Mouse (Mus musculus) cerebellum, postnatal 25 days (tissue): ENCODE results near the gene 1700034I23Rik.
"Not testable (repeated sequence)": the region's sequence is repeated elsewhere in the genome, so short reads cannot be mapped to it uniquely, and the experiment has no call there.

ENCODE experiments used
- DNase-seq, 2 experiments: peaks; one replicate each; pipeline ENCODE4 v3.0.0; 2021; ENCODE audit warnings: mixed read lengths in 2 of 2

1700034I23Rik gene

DNA sequence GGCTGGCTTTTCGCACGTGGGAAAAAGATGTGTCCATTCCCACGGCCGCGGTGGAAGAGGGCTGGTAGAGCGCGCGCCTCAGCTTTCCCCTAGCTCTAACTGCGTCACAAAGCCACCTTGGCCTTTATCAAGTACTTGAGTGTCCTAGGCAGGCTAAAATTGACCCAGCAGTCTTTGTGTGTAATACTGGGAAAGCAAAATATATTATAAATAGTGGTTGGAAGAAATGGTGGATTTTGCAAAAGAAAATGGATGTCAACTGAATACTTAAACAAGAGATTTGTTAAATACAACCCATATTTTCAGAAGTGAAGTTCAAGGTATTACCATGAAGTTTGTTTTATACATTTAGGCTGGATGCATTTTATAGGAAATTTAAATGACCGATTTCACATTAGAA is at the start of gene 1700034I23Rik:
Gene 1700034I23Rik (minus strand): TSS at position 101 of the 400 bp plus-strand sequence.
- DNase-seq = not testable (repeated sequence)

DNA sequence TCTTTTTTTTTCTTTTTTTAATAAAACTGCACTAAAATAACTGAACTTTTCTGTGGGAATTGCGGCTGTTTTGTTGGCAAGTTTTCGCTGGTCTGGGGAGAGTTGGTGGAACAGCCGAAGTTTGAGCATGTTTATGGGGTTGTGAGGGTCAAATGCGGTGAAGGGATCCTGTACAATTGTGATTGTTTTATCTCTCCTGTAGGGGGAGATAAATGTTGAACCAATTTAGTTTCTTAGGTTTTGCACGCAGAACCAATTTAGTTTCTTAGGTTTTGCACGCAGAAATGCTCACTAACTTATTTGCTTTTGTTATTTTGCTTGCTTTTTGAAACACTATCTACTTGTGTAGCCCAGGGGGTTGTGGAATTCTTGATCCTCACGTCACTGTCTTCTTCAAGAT is 49.0 kb upstream of the 1700034I23Rik start:
- DNase-seq = peak in 1 of 2 experiments; percentile 8

DNA sequence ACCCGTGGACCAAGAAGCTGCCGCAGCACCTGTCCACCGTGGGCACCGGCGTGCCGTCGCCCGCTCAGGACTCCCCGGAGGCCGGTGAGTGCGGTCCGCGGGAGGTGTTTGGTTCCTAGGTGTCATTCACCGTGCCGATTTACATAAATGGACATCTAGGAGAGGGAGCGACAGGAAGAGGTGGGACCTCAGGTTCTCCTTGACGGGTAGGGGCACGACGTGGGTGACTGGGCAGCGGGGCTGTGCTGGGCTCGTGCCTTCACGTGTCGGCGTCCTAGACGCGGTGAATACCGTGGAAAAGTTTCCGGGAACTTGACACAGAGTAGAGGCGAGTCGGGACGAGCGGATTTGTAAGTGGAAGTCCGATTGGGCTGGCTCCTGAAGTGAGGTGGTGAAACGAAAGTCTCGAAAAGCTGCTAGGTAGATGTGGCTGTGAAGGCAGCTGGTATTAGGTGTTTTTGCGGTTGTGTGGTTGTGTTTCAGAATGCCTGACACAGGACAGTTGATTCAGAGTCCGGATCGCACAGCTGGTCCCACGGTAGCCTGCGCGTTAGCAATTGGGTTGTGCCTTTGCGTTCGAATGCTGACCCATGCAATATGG is 48.4 kb upstream of the 1700034I23Rik start:
- DNase-seq = peak; percentile 66 to 69

DNA sequence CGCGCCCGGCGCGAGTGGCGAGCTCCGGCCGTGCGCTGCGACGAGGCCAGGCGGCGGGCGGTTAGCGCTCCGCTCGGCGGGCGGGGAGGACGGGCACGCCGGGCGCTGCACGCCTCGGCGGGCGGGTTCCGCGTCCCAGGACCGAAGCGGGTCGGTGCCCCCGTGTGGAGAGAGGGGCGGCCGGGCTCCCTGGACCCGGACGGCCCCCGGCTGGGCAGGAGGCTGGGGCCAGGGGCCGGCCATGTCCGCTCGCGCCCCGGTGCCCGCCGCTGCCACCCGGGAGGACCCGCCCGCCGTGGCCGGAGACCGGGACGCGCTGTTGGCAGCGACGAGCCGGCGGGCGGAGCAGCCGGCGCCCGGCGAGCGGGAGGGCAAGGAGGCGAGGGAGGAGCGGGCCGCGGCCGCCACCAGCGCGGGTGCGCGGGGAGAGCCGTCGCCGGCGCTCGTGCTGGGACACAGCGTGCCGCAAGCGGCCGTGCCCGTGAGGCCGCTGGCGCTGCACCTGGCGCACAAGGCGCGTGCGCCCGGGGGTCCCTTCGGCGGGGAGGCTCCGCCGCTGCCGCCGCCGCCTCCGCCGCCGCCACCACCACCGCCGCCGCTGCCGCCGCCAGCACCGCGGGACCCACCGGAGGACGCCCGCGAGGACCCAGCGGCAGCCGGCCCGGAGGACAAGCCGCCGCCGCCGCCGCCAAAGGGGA is 47.7 kb upstream of the 1700034I23Rik start:
- DNase-seq = peak in 1 of 2 experiments; percentile 79

DNA sequence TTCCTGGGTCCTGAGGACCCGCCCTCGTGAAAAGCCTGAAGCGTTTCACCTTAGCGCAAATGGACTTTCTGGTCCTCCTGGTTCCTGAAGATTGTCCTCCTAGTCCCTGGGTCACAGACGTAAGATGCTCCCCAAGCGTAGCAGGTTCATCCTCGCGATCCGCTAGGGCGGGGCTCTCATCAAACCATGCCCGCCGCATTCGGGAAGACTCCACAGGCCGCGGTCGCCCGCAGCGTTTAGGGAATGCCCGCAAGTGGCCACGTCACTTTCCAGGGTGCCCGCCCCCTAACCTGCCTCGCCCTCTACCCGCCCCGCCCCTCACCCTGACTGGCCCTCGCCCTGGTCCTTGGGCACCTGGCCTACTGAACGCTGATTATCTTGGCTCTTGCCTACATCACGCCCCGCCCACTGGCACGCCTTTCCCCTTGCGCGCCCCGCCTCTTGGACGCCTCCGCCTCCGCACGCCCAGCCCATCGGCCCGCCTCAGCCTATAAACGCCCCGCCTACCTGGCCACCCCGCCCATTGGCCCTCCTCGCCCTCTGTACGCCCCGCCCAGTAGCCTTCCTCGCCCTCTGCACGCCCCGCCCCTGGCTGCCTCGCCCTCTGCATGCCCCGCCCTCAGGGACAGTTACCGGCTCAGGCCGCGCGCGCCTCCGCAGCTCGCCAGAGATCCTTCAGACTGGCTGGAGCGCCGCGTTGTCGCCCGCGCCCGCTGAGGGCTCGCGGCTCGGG is 47.0 kb upstream of the 1700034I23Rik start, which contains the start of gene Larp1b:
Gene Larp1b (plus strand): TSS at position 659 of the 733 bp plus-strand sequence.
- peak; percentile 99 to 100 for DNase-seq

DNA sequence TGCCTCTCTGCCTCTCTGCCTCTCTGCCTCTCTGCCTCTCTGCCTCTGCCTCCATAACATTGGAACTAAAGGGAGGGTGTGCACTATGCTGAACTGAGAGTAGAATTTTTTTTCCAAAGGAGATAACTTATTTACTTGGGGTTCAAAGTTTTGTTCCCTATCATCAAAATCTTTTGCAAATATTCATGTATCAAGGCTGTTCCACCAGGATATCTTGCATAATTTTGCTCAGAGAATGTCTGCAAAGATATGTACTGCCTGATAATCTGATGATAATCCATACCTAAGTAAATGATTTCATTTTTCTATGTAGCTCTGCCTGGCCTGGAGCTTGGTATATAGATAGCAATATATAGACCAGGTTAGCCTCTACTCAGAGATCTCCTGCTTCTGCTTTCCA is 36.7 kb upstream of the 1700034I23Rik start:
- no peak for DNase-seq

DNA sequence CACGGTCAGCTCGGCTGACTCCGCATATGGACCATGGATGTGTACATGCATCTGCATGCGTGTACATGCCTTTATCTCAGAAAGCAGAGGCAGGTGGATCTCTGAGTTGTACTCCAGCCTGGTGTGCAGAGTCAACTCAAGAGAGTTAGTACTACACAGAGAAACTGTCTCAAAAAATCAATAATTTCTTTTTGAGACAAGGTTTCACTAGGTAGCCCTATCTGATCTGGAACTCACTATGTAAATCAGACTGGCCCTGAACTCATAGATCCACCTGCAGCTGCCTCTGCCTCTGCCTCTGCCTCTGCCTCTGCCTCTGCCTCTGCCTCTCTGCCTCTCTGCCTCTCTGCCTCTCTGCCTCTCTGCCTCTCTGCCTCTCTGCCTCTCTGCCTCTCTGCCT is 36.2 kb upstream of the 1700034I23Rik start:
- no peak for DNase-seq

DNA sequence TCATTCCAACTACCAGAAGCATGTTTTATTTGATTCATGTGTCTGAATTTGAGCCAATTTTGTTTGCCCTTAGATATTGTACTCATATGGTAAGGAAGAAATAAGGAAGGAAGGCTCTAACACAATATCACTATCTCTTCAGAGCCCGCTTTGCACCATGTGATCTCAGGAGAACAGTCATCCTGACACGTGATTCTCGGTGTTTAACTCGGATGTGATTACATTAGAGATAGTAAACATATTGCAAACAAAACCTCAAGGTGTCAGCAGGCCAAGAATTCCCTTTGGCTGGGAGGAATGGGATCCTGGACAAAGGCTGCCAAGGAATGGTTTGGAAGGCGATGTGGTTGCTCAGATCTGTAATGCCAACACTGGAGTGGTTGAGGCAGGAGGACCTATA is 35.8 kb upstream of the 1700034I23Rik start:
- no peak for DNase-seq

DNA sequence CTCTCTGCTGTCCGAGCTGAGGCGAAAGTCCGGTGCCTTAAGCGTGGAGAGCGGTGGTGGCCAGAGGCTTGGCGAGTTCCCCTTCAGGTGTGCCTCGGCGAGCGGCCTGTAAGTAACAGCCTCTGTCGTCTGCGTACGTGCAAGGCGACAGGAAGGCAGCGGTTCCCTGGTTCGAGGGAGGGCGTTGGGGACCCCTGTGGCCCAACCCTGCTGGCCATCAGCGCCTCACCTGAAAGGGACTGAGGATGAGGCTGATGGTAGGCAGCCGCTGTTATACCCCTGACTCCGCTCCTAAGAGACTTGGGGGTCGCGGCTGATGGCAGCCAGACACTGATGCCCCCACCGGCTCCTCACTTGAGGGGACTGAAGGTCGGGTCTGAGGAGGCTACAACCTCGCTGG is 8.0 kb downstream of the 1700034I23Rik start:
- DNase-seq = peak; percentile 54 to 61

DNA sequence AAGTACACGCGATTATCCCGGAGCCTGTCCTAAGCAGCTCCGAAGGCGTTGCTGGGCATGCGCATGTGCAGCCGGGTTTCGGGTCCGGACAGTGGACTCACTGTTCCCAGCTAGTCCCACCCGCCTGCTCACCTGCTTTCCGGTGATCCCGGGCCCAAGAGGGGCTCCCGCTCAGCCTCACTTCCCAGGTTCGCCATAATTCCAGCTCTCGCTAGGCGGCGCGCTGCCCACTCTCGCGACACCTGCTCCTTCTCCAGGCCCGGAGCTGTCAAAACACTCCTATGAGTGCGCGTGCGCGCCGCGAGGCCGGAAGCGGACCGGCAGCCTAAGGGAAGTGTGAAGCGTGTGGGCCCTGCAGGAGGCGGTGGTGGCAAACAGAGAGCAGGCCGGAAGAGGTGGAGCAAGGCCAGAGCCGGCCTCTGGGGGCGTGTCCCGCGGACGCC is 8.5 kb downstream of the 1700034I23Rik start:
- peak; percentile 98 to 99 for DNase-seq

DNA sequence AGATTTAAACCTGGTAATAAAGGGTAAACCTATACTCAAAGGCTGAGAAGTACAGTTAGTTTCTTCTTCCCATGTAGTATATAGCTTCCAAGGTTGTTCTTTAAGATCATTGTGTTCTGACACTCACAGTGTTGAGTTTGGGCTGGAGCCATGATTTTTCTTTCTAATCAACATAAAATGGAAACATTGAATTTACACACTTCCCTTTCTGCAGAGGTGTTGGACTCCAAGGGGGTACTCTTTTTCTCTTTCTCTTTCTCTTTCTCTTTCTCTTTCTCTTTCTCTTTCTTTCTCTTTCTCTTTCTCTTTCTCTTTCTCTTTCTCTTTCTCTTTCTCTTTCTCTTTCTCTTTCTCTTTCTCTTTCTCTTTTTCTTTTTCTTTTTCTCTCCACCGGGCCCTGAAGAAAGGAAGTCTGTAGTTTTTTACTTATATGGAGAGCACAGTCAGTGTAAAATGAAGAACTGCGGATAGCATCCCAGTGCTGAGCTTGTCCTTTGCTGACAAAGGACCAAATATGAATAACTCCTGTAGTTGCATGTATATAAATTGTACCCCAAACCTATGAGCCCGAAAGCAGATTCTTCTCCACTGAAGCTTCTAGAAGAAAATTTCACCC is 49.1 kb downstream of the 1700034I23Rik start:
- not testable (repeated sequence) for DNase-seq
